Mouse (Mus musculus): ENCODE measurements around the gene Glt1d1. TPM values are rescaled to one million over a fixed set of nuclear protein-coding genes. Genes with fewer than 3 reads are reported as not detected.

The Glt1d1 gene
- polyA plus RNA-seq, 1 experiment: 13.8 TPM

DNA sequence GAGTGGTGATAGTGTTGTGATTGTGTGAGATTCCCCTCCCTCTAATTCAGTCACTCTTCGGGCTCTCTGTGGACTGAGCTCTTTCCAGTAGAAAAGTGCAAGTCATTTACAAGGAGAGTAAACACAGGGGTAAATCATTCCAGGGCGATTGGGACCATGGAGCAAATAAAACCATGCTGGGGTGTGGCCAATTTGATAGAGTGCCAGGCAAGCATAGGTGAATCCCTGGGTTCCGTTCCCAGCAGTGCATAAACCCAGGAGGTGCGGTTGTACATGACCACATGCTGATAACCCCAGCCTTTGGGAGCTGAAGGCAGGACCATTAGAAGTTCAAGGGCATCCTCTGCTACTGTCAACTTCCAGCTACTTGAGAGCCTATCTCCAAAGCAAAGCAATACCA is 1.1 kb downstream of the Glt1d1 start:
- 25% methylated on average over 4 of the region's 4 CpGs for whole genome bisulfite sequencing
- H3K27ac ChIP-seq (ENCODE audit: insufficient read depth, low read length): no peak overlapping the region
- H3K4me3 ChIP-seq (replicated peaks; ENCODE audit: insufficient read depth, low read depth, low read length): peak overlapping the region; percentile 21
- no peak for TF ChIP-seq POLR2A (IDR thresholded peaks at IDR 0.05; ENCODE audit: borderline replicate concordance, insufficient read depth, low read length)
- TF ChIP-seq CTCF (IDR thresholded peaks at IDR 0.05; ENCODE audit: borderline replicate concordance, insufficient read depth, low read depth, low read length): no peak
- peaks cover 3% of the 10 kb centered on the region; the same call in 1 of the 2 replicates for H3K4me1 ChIP-seq (ENCODE audit: control insufficient read depth, insufficient read depth, low read length)
- DNase-seq: peak in 1 of 2 experiments; percentile 21
- no peaks in the 10 kb centered on the region for H3K27me3 ChIP-seq (ENCODE audit: control insufficient read depth, insufficient read depth, low read length)

- H3K4me1 ChIP-seq (ENCODE audit: control insufficient read depth, insufficient read depth, low read length): peaks cover 3% of the 10 kb centered on the region; the same call in 1 of the 2 replicates
- no peak overlapping the region for H3K27ac ChIP-seq (ENCODE audit: insufficient read depth, low read length)
- H3K4me3 ChIP-seq (replicated peaks; ENCODE audit: insufficient read depth, low read depth, low read length): no peak overlapping the region
- no peak for TF ChIP-seq POLR2A (IDR thresholded peaks at IDR 0.05; ENCODE audit: borderline replicate concordance, insufficient read depth, low read length)
- TF ChIP-seq CTCF (IDR thresholded peaks at IDR 0.05; ENCODE audit: borderline replicate concordance, insufficient read depth, low read depth, low read length): no peak
- no peak for DNase-seq
- 90% methylated on average over 7 of the region's 7 CpGs for WGBS
- H3K27me3 ChIP-seq (ENCODE audit: control insufficient read depth, insufficient read depth, low read length): no peaks in the 10 kb centered on the region
Measured at GRCm38 (mm10) chr5:127633666-127634065, 1.6 kb downstream of the Glt1d1 start.

- TF ChIP-seq POLR2A (IDR thresholded peaks at IDR 0.05; ENCODE audit: borderline replicate concordance, insufficient read depth, low read length): no peak
- H3K4me3 ChIP-seq (replicated peaks; ENCODE audit: insufficient read depth, low read depth, low read length): no peak overlapping the region
- no peaks in the 10 kb centered on the region for H3K27me3 ChIP-seq (ENCODE audit: control insufficient read depth, insufficient read depth, low read length)
- WGBS: 58% methylated on average over 4 of the region's 4 CpGs
- H3K4me1 ChIP-seq (ENCODE audit: control insufficient read depth, insufficient read depth, low read length): peaks cover 3% of the 10 kb centered on the region; the same call in 1 of the 2 replicates
- DNase-seq: no peak
- no peak overlapping the region for H3K27ac ChIP-seq (ENCODE audit: insufficient read depth, low read length)
Measured at GRCm38 (mm10) chr5:127637622-127638021, 5.6 kb downstream of the Glt1d1 start.

DNA sequence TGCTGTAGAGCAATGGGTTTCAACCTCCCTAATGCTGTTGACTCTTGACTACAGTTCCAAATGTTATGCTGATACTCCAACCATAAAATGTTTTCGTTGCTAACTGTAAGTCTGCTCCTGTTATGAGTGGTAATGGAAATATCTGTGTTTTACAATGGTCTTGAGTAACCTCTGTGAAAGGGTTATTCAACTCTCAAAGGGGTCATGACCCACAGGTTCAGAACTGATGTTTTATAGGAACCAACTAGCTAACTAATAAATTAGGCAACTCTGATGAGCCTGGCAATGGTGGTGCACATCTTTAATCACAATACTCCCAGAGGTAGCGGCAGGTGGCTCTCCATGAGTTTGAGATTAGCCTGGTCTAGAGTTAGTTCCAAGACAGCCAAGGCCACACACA is 6.1 kb downstream of the Glt1d1 start:
- no peak overlapping the region for H3K4me3 ChIP-seq (replicated peaks; ENCODE audit: insufficient read depth, low read depth, low read length)
- 89% methylated on average over 2 of the region's 2 CpGs for WGBS
- TF ChIP-seq CTCF (IDR thresholded peaks at IDR 0.05; ENCODE audit: borderline replicate concordance, insufficient read depth, low read depth, low read length): no peak
- H3K27me3 ChIP-seq (ENCODE audit: control insufficient read depth, insufficient read depth, low read length): no peaks in the 10 kb centered on the region
- peaks cover 2% of the 10 kb centered on the region; the same call in 1 of the 2 replicates for H3K4me1 ChIP-seq (ENCODE audit: control insufficient read depth, insufficient read depth, low read length)
- no peak for DNase-seq
- no peak overlapping the region for H3K27ac ChIP-seq (ENCODE audit: insufficient read depth, low read length)

GRCm38 (mm10) chr5:127639067-127639605 is 7.1 kb downstream of the Glt1d1 start:
- no peak for DNase-seq
- H3K4me3 ChIP-seq (replicated peaks; ENCODE audit: insufficient read depth, low read depth, low read length): no peak overlapping the region
- H3K4me1 ChIP-seq (ENCODE audit: control insufficient read depth, insufficient read depth, low read length): no peaks in the 10 kb centered on the region
- WGBS: 82% methylated on average over 6 of the region's 6 CpGs
- no peaks in the 10 kb centered on the region for H3K27me3 ChIP-seq (ENCODE audit: control insufficient read depth, insufficient read depth, low read length)
- no peak overlapping the region for H3K27ac ChIP-seq (ENCODE audit: insufficient read depth, low read length)
- TF ChIP-seq CTCF (IDR thresholded peaks at IDR 0.05; ENCODE audit: borderline replicate concordance, insufficient read depth, low read depth, low read length): no peak
- TF ChIP-seq POLR2A (IDR thresholded peaks at IDR 0.05; ENCODE audit: borderline replicate concordance, insufficient read depth, low read length): no peak

DNA sequence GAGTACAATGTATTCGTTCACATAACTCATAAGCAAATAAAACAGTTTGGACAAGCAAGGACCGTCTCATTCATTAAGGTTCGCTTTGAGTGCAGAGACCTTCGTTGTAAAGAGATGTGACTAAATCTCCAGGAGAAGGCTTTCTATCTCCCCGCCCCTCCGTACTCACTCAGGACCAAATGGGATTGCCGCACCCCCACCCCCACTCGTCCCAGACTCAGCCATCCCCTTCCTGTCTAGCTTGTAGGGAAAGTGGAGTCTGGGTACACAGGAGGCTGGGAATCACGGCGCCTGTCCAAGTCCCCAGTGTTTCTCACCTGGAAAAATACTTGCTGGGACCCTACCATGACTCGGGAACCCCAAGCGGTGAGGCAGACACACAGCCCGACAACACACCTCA is 7.6 kb downstream of the Glt1d1 start:
- Histone ChIP-seq H3K27ac (ENCODE audit: insufficient read depth, low read length) (no peak overlapping the region), H3K27me3 (ENCODE audit: control insufficient read depth, insufficient read depth, low read length) (no peaks in the 10 kb centered on the region), H3K4me3 (replicated peaks; ENCODE audit: insufficient read depth, low read depth, low read length) (no peak overlapping the region), H3K4me1 (ENCODE audit: control insufficient read depth, insufficient read depth, low read length) (no peaks in the 10 kb centered on the region)
- no peak for DNase-seq
- 94% methylated on average over 13 of the region's 13 CpGs for WGBS
- TF ChIP-seq CTCF (IDR thresholded peaks at IDR 0.05; ENCODE audit: borderline replicate concordance, insufficient read depth, low read depth, low read length) (no peak), POLR2A (IDR thresholded peaks at IDR 0.05; ENCODE audit: borderline replicate concordance, insufficient read depth, low read length) (no peak)

DNA sequence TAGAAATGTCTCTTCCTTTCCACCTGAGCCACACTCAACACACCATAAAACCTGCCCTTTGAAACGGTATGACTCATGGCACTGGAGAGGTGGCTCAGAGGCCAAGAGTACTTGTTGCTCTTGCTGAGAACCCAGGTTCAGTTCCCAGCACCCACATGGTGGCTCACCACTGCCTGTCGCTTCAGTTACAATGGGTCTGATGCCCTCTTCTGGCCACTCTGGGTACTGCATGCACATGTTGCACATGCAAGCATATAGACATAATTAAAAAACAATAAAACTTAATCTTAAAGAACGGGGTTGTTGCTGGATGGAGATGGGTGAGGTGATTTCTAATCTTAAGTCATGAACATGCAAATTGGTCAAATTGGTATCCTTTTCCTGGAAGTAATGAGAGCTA is 8.3 kb downstream of the Glt1d1 start:
- no peak overlapping the region for H3K4me3 ChIP-seq (replicated peaks; ENCODE audit: insufficient read depth, low read depth, low read length)

GRCm38 (mm10) chr5:127641185-127641958 is 9.3 kb downstream of the Glt1d1 start:
- TF ChIP-seq POLR2A (IDR thresholded peaks at IDR 0.05; ENCODE audit: borderline replicate concordance, insufficient read depth, low read length) (no peak), CTCF (IDR thresholded peaks at IDR 0.05; ENCODE audit: borderline replicate concordance, insufficient read depth, low read depth, low read length) (no peak)
- Histone ChIP-seq H3K27ac (ENCODE audit: insufficient read depth, low read length) (no peak overlapping the region), H3K4me3 (replicated peaks; ENCODE audit: insufficient read depth, low read depth, low read length) (no peak overlapping the region), H3K4me1 (ENCODE audit: control insufficient read depth, insufficient read depth, low read length) (no peaks in the 10 kb centered on the region), H3K27me3 (ENCODE audit: control insufficient read depth, insufficient read depth, low read length) (no peaks in the 10 kb centered on the region)
- no peak for DNase-seq
- WGBS: 90% methylated on average over 15 of the region's 15 CpGs

More for the DNA sequence above, 8.3 kb downstream of the Glt1d1 start:
- Histone ChIP-seq H3K27ac (ENCODE audit: insufficient read depth, low read length) (no peak overlapping the region), H3K27me3 (ENCODE audit: control insufficient read depth, insufficient read depth, low read length) (no peaks in the 10 kb centered on the region), H3K4me1 (ENCODE audit: control insufficient read depth, insufficient read depth, low read length) (no peaks in the 10 kb centered on the region)
- TF ChIP-seq POLR2A (IDR thresholded peaks at IDR 0.05; ENCODE audit: borderline replicate concordance, insufficient read depth, low read length) (no peak), CTCF (IDR thresholded peaks at IDR 0.05; ENCODE audit: borderline replicate concordance, insufficient read depth, low read depth, low read length) (peak; percentile 32; the same call in 1 of the 2 replicates)
- DNase-seq: no peak
- WGBS: 94% methylated on average over 3 of the region's 3 CpGs
